Mouse (Mus musculus) stomach, embryonic 14.5 days (tissue): ENCODE results near the gene Nfe2l1. TPM values are rescaled to one million over a fixed set of nuclear protein-coding genes. Genes with fewer than 3 reads are reported as not detected.

ENCODE experiments used
- ATAC-seq: fragments of 200-750 bp; cut with Nextera tagmentation; 2 replicates; pipeline ENCODE4 v1.8.0; 2017; ENCODE audit warnings: low read depth, moderate TSS enrichment; ENCODE audit not compliant: insufficient number of reproducible peaks, insufficient read depth, low FRiP score
- H3K27ac ChIP-seq: fragments of 300-500 bp; sonication (generic); 2 replicates; pipeline ENCODE4 v1.5.1; 2014; ENCODE audit warnings: mild to moderate bottlenecking, low read length, moderate library complexity, mixed read lengths
- H3K27me3 ChIP-seq: fragments of 300-500 bp; sonication (generic); 2 replicates; pipeline ENCODE4 v1.6.1; 2014; ENCODE audit warnings: low read length, control low read depth, mixed read lengths; ENCODE audit not compliant: control insufficient read depth, insufficient read depth
- H3K36me3 ChIP-seq: fragments of 300-500 bp; sonication (generic); 2 replicates; pipeline ENCODE4 v1.6.1; 2014; ENCODE audit warnings: mild to moderate bottlenecking, control low read depth, low read length, moderate library complexity, mixed read lengths; ENCODE audit not compliant: control insufficient read depth, insufficient read depth
- H3K4me1 ChIP-seq: fragments of 300-500 bp; sonication (generic); 2 replicates; pipeline ENCODE4 v1.6.1; 2014; ENCODE audit warnings: low read length, control low read depth, mixed read lengths; ENCODE audit not compliant: control insufficient read depth, insufficient read depth
- H3K4me2 ChIP-seq: fragments of 300-500 bp; sonication (generic); replicated peaks from 2 replicates; pipeline ENCODE4 v1.6.1; 2014; ENCODE audit warnings: low read depth, low read length, control low read depth
- H3K4me3 ChIP-seq: fragments of 300-500 bp; sonication (generic); 2 replicates; pipeline ENCODE4 v1.5.1; 2014; ENCODE audit warnings: low read depth, low read length, control low read depth
- H3K9ac ChIP-seq: fragments of 300-500 bp; sonication (generic); replicated peaks from 2 replicates; pipeline ENCODE4 v1.6.1; 2014; ENCODE audit warnings: low read depth, mild to moderate bottlenecking, control low read depth, low read length, moderate library complexity, mixed read lengths
- H3K9me3 ChIP-seq: fragments of 300-500 bp; sonication (generic); 2 replicates; pipeline ENCODE4 v1.6.1; 2016; ENCODE audit warnings: low read depth, low read length, control low read depth; ENCODE audit not compliant: control insufficient read depth
- WGBS: fragments of 180-500 bp; shearing (Covaris S2); extraction: QIAGEN DNeasy Blood & Tissue Kit; methylation state at CpG from one replicate; pipeline ENCODE4 v1.1.7; 2014; 5-methylcytosine and 5-hydroxymethylcytosine counted together
- polyA plus RNA-seq: library from polyadenylated mRNA; unstranded; fragments of >200 nt; fragmentation: Nextera tagmentation; extraction: Ambion mirVana; gene quantifications from 2 replicates; pipeline ENCODE4 v1.2.1, GENCODE M21; 2014

Nfe2l1 gene
- polyA plus RNA-seq, 1 experiment from 2014 or later = 30.4 TPM

DNA sequence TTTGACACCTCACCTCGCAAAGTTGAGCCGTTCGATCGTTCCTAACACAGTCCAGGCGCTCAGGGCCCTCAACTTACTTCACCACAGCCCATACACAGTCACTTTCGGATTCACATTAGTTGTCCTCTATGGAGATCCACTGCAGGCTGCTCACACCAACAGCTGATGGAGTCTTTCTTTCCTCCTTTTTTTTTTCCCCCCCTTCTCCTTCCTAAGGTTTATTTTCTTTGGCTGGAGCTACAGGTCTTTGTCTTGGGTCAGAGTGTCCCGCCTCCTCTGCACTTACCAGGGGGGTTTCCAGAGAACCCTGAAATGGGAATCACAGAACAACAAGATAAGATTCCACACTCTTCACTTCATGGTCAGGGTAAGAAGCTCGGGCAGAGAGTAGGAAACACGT lies 1.9 kb downstream of the Nfe2l1 start:
- no peak for ATAC-seq
- Histone ChIP-seq H3K4me3 (no peak overlapping the region), H3K4me2 (peak overlapping the region; percentile 85; the same call in 1 of the 2 replicates), H3K9me3 (no peaks in the 10 kb centered on the region), H3K9ac (no peak overlapping the region), H3K36me3 (peaks cover 8% of the 10 kb centered on the region), H3K27ac (no peak overlapping the region; the same call in 1 of the 2 replicates), H3K27me3 (no peaks in the 10 kb centered on the region), H3K4me1 (peaks cover 59% of the 10 kb centered on the region)
- 73% methylated on average over 9 of the region's 9 CpGs for WGBS

DNA sequence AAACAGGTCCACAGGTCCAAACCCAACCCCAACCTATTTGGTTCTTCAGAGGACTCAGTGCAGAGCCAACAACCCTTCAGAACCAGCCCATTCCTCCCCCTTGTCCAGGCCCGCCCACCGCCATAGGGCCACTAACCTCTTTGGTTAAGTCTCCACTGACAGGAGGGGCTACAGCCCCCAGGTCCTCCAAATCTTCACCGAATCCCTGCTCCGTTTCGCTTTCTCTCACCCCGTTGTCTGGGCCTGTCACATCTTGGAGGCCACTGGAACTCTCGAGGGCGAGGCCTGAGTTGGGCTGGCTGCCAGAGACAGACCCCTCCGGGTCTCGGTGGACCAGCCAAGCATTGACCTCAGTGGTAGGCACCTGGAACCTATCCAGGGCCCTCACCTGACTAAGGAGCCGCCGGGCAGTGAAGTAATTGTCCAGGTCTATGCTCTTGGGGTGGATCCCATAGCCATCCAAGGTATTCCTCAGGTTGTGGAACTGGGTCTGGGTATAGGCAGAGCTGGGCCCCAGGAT lies 2.6 kb downstream of the Nfe2l1 start:
- Histone ChIP-seq H3K4me1 (peaks cover 61% of the 10 kb centered on the region), H3K4me3 (no peak overlapping the region), H3K4me2 (peak overlapping the region; percentile 13; the same call in 1 of the 2 replicates), H3K9ac (no peak overlapping the region), H3K9me3 (no peaks in the 10 kb centered on the region), H3K27me3 (no peaks in the 10 kb centered on the region), H3K36me3 (peaks cover 12% of the 10 kb centered on the region), H3K27ac (no peak overlapping the region; the same call in 1 of the 2 replicates)
- 78% methylated on average over 12 of the region's 12 CpGs for WGBS
- no peak for ATAC-seq

DNA sequence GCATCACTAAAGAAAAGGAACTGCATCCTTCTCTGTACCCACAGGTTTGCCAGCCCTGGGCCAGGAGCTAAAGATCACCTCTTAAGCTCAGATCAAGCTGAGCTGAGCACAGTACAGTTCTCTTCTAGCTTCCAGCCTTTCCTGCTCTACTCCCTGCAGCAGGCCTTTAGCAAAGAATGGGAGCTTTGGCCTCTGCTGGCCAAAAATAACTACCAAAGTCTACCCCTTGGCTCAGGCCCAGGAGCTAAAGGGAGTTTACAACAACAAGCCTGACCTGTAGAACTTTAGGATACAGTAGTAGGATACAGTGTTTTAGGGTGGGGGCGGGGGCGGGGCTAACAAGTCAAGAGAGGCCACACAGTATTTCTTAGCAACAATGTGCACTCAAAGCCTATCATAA lies 3.3 kb downstream of the Nfe2l1 start:
- Histone ChIP-seq H3K27ac (no peak overlapping the region; the same call in 1 of the 2 replicates), H3K36me3 (peaks cover 19% of the 10 kb centered on the region), H3K9ac (no peak overlapping the region), H3K4me2 (peak overlapping the region; percentile 13), H3K4me1 (peaks cover 61% of the 10 kb centered on the region), H3K4me3 (0 out of 2 replicates have a peak overlapping the region, but pooled peaks have one; percentile 0), H3K9me3 (no peaks in the 10 kb centered on the region), H3K27me3 (no peaks in the 10 kb centered on the region)
- 63% methylated on average over 2 of the region's 2 CpGs for WGBS
- no peak for ATAC-seq

DNA sequence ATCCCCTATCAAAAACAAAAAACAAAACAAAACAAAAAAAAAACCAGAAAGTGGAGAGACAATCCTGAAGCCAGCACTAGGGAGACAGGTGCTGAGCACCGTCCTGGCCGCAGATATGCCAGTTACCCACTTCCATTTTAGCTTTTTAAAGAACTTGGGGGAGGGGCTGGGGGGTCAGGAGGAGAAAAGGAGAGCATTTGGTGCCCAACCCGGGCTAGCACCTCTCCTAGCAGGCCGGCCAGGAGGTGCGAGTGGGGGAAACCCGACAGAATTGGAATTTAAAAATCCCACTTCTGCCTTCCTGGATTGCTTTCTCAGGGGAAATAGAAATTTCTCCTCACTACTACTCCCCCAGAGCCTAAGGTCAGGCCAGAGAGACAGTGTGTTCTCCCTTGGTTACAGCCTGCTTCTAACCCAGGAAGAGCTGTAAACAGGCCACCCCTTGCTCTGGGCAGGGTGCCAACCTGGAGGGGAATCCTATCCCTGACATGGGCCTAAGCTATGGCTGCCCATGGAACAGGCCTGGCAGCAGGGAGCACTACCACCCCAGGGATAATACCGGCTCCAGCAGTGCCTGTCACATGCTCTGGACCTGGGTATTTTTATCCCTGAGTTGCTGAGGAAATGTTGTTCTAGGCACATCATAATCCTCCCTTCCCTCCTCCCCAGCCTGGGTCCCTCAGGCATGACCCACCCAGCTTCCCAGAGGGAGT lies 4.8 kb downstream of the Nfe2l1 start:
- peak overlapping the region; percentile 34; the same call in 1 of the 2 replicates for H3K4me3 ChIP-seq
- peaks cover 57% of the 10 kb centered on the region for H3K4me1 ChIP-seq
- no peak for ATAC-seq
- H3K27ac ChIP-seq = peak overlapping the region; percentile 81
- 33% methylated on average over 7 of the region's 7 CpGs for WGBS
- H3K27me3 ChIP-seq = no peaks in the 10 kb centered on the region
- H3K36me3 ChIP-seq = peaks cover 34% of the 10 kb centered on the region
- H3K4me2 ChIP-seq = peak overlapping the region; percentile 75
- H3K9ac ChIP-seq = no peak overlapping the region; the same call in 1 of the 2 replicates
- no peaks in the 10 kb centered on the region for H3K9me3 ChIP-seq

DNA sequence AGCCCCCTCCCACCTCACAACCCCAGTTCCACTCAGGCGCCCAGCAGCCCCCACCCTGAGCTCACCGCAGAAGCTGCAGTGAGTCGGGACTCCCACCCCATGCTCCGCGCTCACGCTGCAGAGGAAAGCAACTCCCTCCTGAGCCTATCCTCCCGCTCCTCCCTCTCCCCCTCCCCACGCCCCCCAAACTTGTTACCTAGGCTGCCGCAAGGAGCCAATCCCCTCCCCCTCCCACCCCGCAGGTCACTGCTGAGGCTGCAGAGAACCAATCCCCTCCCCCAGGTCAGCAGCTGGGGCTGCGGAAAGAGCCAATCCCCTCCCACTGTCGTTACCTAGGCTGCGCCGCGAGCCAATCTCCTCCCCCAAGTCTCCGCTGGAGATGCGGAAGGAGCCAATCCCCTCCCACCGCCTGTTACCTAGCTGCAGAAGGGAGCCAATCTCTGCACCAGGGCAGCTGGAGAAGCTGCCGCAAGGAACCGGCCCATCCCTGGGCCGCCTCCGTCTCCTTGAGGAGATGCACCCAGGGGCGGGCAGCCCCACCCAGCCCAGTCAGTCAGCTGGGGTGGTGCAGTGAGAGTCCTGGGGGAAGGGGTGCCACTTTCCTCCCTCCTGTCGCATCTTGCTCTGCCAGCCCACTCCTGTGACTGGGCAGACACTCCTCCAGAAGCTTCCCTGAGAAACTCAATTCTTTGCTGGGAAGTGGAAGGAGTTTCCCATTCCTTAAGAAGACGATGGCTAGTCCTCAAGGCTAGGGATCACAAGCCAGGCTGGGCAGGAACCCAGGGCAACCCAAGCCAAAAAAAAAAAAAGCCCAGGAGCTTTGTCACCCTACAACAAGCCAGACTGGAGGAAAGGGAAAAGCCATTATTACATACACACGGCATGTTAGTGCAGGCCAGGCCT lies 5.6 kb downstream of the Nfe2l1 start:
- H3K27ac ChIP-seq = peak overlapping the region; percentile 81
- no peaks in the 10 kb centered on the region for H3K27me3 ChIP-seq
- ATAC-seq = peak; percentile 92
- WGBS = 1% methylated on average over 26 of the region's 26 CpGs
- H3K4me1 ChIP-seq = peaks cover 57% of the 10 kb centered on the region
- peak overlapping the region; percentile 75 for H3K4me2 ChIP-seq
- peaks cover 42% of the 10 kb centered on the region for H3K36me3 ChIP-seq
- H3K4me3 ChIP-seq = peak overlapping the region; percentile 34
- peak overlapping the region; percentile 31 for H3K9ac ChIP-seq
- H3K9me3 ChIP-seq = no peaks in the 10 kb centered on the region

DNA sequence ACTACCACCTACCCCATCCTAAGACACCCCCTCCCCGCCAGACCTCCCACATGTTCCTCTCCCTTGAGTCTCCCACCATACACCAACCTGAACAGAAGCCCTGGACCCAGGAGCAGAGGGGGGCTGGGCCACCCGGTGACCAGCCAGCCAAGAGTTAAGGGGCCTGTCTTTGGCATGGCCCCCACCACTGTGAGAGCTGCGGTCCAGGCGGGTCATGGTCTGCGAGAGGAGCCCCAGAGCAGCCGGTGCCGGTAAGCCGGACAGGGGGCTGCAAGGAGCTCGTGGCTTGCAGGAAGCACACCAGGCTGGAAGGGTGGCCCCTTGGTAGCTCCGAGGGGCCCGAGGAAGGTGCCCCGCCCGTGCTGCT lies 6.3 kb downstream of the Nfe2l1 start:
- peak overlapping the region; percentile 75 for H3K4me2 ChIP-seq
- H3K4me3 ChIP-seq = peak overlapping the region; percentile 34
- H3K27ac ChIP-seq = peak overlapping the region; percentile 81; the same call in 1 of the 2 replicates
- peak overlapping the region; percentile 31 for H3K9ac ChIP-seq
- peak; percentile 4; the same call in 1 of the 2 replicates for ATAC-seq
- 8% methylated on average over 9 of the region's 13 CpGs for WGBS
- H3K4me1 ChIP-seq = peaks cover 53% of the 10 kb centered on the region
- H3K9me3 ChIP-seq = no peaks in the 10 kb centered on the region
- peaks cover 49% of the 10 kb centered on the region for H3K36me3 ChIP-seq
- no peaks in the 10 kb centered on the region for H3K27me3 ChIP-seq

DNA sequence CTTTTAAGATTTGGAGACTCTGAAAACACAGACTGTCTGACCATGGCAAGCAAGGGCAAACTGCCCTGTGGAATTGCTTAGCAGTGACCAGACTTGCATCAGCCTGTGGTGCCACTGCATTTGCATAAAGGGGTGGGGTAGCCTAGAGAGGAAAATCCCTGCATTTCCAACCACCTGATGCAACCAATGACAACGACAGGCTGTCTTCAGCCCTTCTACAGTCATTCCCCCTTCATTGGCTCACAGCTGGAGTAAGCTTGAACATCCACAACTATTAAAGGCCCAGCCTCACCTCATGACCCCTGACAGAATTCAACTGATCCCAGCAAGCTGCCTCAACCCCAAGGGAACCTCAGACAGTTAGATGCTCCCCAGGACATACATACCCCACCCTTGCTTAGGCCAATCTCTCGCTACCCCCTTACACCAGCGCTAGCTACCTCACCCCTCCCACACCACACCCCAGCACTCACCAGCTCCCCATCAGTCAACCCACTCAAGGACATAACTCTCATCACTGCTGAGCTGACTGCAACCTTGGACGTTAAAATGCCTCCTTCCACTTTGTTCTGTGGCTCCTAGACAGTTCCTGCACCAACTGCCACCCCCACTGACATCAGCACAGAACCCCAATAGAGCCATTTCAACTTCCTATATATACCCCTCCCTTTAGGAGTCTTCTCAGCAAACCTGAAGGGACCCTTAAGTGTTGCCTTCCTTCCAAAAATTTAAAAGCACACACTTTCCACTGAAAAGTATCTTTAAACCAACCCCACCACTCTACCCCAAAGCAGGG lies 6.9 kb downstream of the Nfe2l1 start:
- H3K9me3 ChIP-seq = no peaks in the 10 kb centered on the region
- H3K4me3 ChIP-seq = peak overlapping the region; percentile 34
- peaks cover 55% of the 10 kb centered on the region for H3K36me3 ChIP-seq
- ATAC-seq = no peak
- 35% methylated on average over 4 of the region's 4 CpGs for WGBS
- peak overlapping the region; percentile 75 for H3K4me2 ChIP-seq
- H3K9ac ChIP-seq = peak overlapping the region; percentile 31
- H3K27me3 ChIP-seq = no peaks in the 10 kb centered on the region
- H3K4me1 ChIP-seq = peaks cover 48% of the 10 kb centered on the region
- H3K27ac ChIP-seq = no peak overlapping the region

DNA sequence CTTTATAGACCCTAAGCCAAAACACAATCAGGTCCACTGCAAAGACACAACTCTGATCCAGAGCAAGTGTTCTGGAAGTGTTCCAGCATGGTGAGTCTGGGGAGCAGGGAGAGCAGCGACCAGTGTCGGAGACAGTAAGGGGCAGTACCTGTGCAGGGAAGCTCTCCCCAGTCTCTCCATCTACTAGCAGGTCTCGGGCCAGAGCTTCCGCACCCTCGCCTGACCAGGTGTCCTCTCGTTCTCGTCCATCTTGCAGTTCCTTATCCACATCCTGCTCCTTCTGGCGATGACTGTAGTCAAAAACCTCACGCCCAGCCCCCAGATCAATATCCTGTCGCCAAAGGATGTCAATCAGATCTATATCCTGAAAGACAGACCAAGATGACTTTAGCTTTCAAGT lies 7.8 kb downstream of the Nfe2l1 start:
- H3K27me3 ChIP-seq = no peaks in the 10 kb centered on the region
- peaks cover 59% of the 10 kb centered on the region for H3K36me3 ChIP-seq
- no peak overlapping the region for H3K4me3 ChIP-seq
- H3K4me2 ChIP-seq = no peak overlapping the region
- H3K4me1 ChIP-seq = peaks cover 39% of the 10 kb centered on the region
- no peak for ATAC-seq
- H3K27ac ChIP-seq = no peak overlapping the region
- WGBS = 90% methylated on average over 10 of the region's 10 CpGs
- H3K9me3 ChIP-seq = no peaks in the 10 kb centered on the region
- no peak overlapping the region for H3K9ac ChIP-seq
